Mouse (Mus musculus) stomach, postnatal 0 days (tissue): ENCODE results near the gene Col25a1.

ENCODE experiments used
- CTCF ChIP-seq: IDR thresholded peaks from 2 replicates; pipeline ENCODE4 v1.5.1; 2016; ENCODE audit warnings: antibody characterized with exemption, low read depth, mild to moderate bottlenecking, moderate library complexity
- EP300 ChIP-seq: optimal IDR thresholded peaks from 2 replicates; pipeline ENCODE3; 2016; ENCODE audit warnings: antibody characterized with exemption

DNA sequence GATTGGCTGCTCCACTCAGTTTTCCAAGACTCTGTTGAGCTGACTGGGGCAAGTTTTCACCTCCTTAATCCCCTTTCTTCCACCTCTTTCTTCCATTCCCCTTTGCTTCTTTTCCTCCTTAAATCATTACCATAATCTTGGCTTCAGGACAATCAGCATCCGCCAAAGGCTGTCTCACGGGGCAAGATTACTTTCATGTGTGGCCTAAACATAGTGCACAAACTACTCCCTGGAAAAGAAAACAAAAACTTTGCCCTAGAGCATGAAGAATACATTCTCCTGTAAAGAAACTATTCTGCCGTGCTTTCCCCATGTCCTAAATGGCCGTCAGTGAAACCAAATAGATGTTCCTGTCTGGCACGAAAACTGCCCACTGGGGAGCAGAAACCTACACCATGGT lies 238.9 kb downstream of the Col25a1 start:
- TF ChIP-seq CTCF = no peak
- no peak for TF ChIP-seq EP300
